In the genomic region with DNA sequence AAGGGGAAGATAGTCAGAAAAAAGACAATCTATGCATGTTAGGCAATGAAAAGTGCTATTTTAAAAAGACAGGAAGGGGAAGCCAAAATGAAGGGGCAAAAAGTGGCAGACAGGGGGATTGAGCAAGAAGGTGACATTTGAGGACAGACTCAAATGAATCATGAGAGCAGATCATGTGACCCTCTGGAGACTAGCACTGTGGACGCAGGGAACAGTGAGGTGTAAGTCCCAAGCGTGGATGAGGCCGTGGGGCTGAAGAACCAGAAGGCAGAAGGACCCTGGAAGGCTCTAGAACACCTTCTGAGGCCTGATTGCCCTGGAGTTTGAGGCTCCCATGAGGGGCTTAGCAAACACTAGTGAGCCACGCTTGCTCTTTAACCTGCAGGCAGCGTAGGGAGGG, we compare ENCODE assay signal across 25 mouse cellular contexts. TPM values are rescaled to one million over a fixed set of nuclear protein-coding genes. Genes with fewer than 3 reads are reported as not detected.
DNase-seq lines count a peak whose midpoint lies in the region; ATAC-seq and TF ChIP-seq lines count a peak whose summit lies in the region.
"Had no signal": no experiment of that assay in that cellular context is flagged by ENCODE, and none has a peak within 500 bp of the region (broad histone marks: within the 10 kb centered on the region; RNA-seq: fewer than 3 reads in every experiment).

No protein-coding gene starts in this region.

- 50% methylated on average over 5 of the region's 5 CpGs for WGBS in liver, embryonic 15.5 days (ENCODE audit: insufficient replicate concordance)
- WGBS in bone marrow, adult 2 months, result 43% methylated on average over 5 of the region's 5 CpGs

- ATAC-seq in liver, embryonic 15.5 days (ENCODE audit: insufficient read depth), result no peak
- ATAC-seq: forebrain, postnatal 0 days had no signal

- peaks cover 54% of the 10 kb centered on the region for H3K4me1 ChIP-seq in liver, embryonic 15.5 days (replicated peaks)
- H3K4me1 ChIP-seq in bone marrow, adult 2 months (ENCODE audit: control insufficient read depth, insufficient read depth, low read length), result peaks cover 9% of the 10 kb centered on the region
- peaks cover 76% of the 10 kb centered on the region for H3K4me1 ChIP-seq in megakaryocyte, embryonic 14.5 days

- TF ChIP-seq POLR2A in bone marrow, adult 2 months (IDR thresholded peaks at IDR 0.05; ENCODE audit: borderline replicate concordance, control insufficient read depth, low read depth, low read length), result no peak

- H3K9ac ChIP-seq in liver, embryonic 15.5 days, result no peak overlapping the region
- H3K9ac ChIP-seq: forebrain, postnatal 0 days; liver, embryonic 13.5 days; neural tube, embryonic 13.5 days had no signal

- H3K9me3 ChIP-seq in liver, embryonic 15.5 days (replicated peaks), result no peaks in the 10 kb centered on the region
- H3K9me3 ChIP-seq in megakaryocyte, embryonic 14.5 days, result no peaks in the 10 kb centered on the region
- H3K9me3 ChIP-seq: heart, embryonic 15.5 days; hindbrain, embryonic 10.5 days; liver, embryonic 13.5 days; midbrain, embryonic 12.5 days; neural tube, embryonic 13.5 days had no signal

- no peak overlapping the region for H3K4me2 ChIP-seq in liver, embryonic 15.5 days
- H3K4me2 ChIP-seq: midbrain, embryonic 12.5 days; neural tube, embryonic 13.5 days had no signal

- 0 out of 2 replicates have a peak overlapping the region, but pooled peaks have one; percentile 29 for H3K27ac ChIP-seq in liver, embryonic 15.5 days (replicated peaks)
- H3K27ac ChIP-seq in bone marrow, adult 2 months (ENCODE audit: control insufficient read depth, insufficient read depth, low read depth, low read length, poor library complexity), result peak overlapping the region; percentile 42
- H3K27ac ChIP-seq: hindbrain, embryonic 10.5 days; midbrain, embryonic 12.5 days; neural tube, embryonic 13.5 days had no signal

- H3K36me3 ChIP-seq in liver, embryonic 15.5 days (replicated peaks), result no peaks in the 10 kb centered on the region
- H3K36me3 ChIP-seq in megakaryocyte, embryonic 14.5 days (replicated peaks; ENCODE audit: low read length), result peaks cover 5% of the 10 kb centered on the region
- H3K36me3 ChIP-seq: heart, embryonic 15.5 days; hindbrain, embryonic 10.5 days; liver, embryonic 13.5 days; midbrain, embryonic 12.5 days; neural tube, embryonic 13.5 days had no signal

- no peak overlapping the region for H3K4me3 ChIP-seq in liver, embryonic 15.5 days (replicated peaks)
- no peak overlapping the region for H3K4me3 ChIP-seq in bone marrow, adult 2 months (replicated peaks; ENCODE audit: control insufficient read depth, low read depth, low read length)
- H3K4me3 ChIP-seq in megakaryocyte, embryonic 14.5 days (replicated peaks), result peak overlapping the region; percentile 19
- H3K4me3 ChIP-seq: hindbrain, embryonic 10.5 days; liver, embryonic 13.5 days; midbrain, embryonic 12.5 days; neural tube, embryonic 13.5 days had no signal

- DNase-seq in adrenal gland, adult 2 months, result peak; percentile 44
- no peak for DNase-seq in adrenal gland, postnatal 25 days
- DNase-seq in liver, result no peak
- no peak for DNase-seq in spleen, postnatal 14 days (ENCODE audit: low spot score in 2 of 2)
- DNase-seq in right cerebral cortex, adult 18-20 months, result no peak
- DNase-seq: cerebellum, adult 11 months; cerebellum, postnatal 10 days; embryo, embryonic 11 days; forebrain, postnatal 0 days; kidney, adult 18-20 months; liver, embryonic 13.5 days; lung, postnatal 10 days; thymus, postnatal 4 days had no signal

- no peak for TF ChIP-seq CTCF in bone marrow, adult 2 months (IDR thresholded peaks at IDR 0.05; ENCODE audit: control insufficient read depth, insufficient read depth, low read length)

- peaks cover 73% of the 10 kb centered on the region for H3K27me3 ChIP-seq in liver, embryonic 15.5 days
- peaks cover 15% of the 10 kb centered on the region for H3K27me3 ChIP-seq in megakaryocyte, embryonic 14.5 days (replicated peaks)
- H3K27me3 ChIP-seq: heart, embryonic 15.5 days had no signal

RNA-seq across cellular contexts. Expression of gene Dgkz, which starts 9.3 kb away (rescaled TPM):
- total RNA-seq in adrenal gland, adult 2 months (2021), result 10 to 100 TPM; 37.8 to 57.6 TPM
- polyA plus RNA-seq in adrenal gland, adult 2 months (2012; rRNA removed), result 108 and 122 TPM in 2 replicates
- 42.2 and 61.5 TPM in 2 replicates for total RNA-seq in adrenal gland, postnatal 25 days (2021)
- polyA plus RNA-seq in liver, embryonic 15.5 days (2015; fragmentation: Nextera tagmentation; extraction: Ambion mirVana), result 21.2 and 26.6 TPM in 2 replicates
- 82.4 and 229 TPM in 2 replicates for polyA plus RNA-seq in bone marrow, adult 2 months (2011; ENCODE audit: insufficient read depth, insufficient read length, low replicate concordance, missing spikeins)
- 303 and 682 TPM in 2 replicates for polyA plus RNA-seq in megakaryocyte, embryonic 14.5 days (2012; ENCODE audit: insufficient read depth, low replicate concordance)

RNA-seq across cellular contexts. Expression of gene Gm9821, which starts 20.9 kb away (rescaled TPM):
- not detected for total RNA-seq in adrenal gland, adult 2 months (2021)
- not detected in 2 replicates for polyA plus RNA-seq in adrenal gland, adult 2 months (2012; rRNA removed)
- total RNA-seq in adrenal gland, postnatal 25 days (2021), result not detected in 2 replicates
- polyA plus RNA-seq in liver, embryonic 15.5 days (2015; fragmentation: Nextera tagmentation; extraction: Ambion mirVana), result 0.89 and 1.1 TPM in 2 replicates
- not detected in 2 replicates for polyA plus RNA-seq in bone marrow, adult 2 months (2011; ENCODE audit: insufficient read depth, insufficient read length, low replicate concordance, missing spikeins)
- polyA plus RNA-seq in megakaryocyte, embryonic 14.5 days (2012; ENCODE audit: insufficient read depth, low replicate concordance), result not detected in 2 replicates
- total RNA-seq: forebrain, postnatal 0 days; layer of hippocampus, postnatal 25 days; left cerebral cortex, postnatal 14 days had no signal
- polyA plus RNA-seq: brain, embryonic 14.5 days; forebrain, postnatal 0 days; small intestine, adult 2 months had no signal

RNA-seq across cellular contexts. Expression of gene Mdk, which starts 34.3 kb away (rescaled TPM):
- 1 to 10 TPM; 6.0 to 8.0 TPM for total RNA-seq in adrenal gland, adult 2 months (2021)
- polyA plus RNA-seq in adrenal gland, adult 2 months (2012; rRNA removed), result 1.3 and 2.1 TPM in 2 replicates
- total RNA-seq in adrenal gland, postnatal 25 days (2021), result 3.5 and 5.8 TPM in 2 replicates
- 15.2 and 17.1 TPM in 2 replicates for polyA plus RNA-seq in liver, embryonic 15.5 days (2015; fragmentation: Nextera tagmentation; extraction: Ambion mirVana)
- 14.9 and 18.6 TPM in 2 replicates for polyA plus RNA-seq in bone marrow, adult 2 months (2011; ENCODE audit: insufficient read depth, insufficient read length, low replicate concordance, missing spikeins)
- polyA plus RNA-seq in megakaryocyte, embryonic 14.5 days (2012; ENCODE audit: insufficient read depth, low replicate concordance), result 45.5 and 59.2 TPM in 2 replicates

RNA-seq across cellular contexts. Expression of gene Chrm4, which starts 39.3 kb away (rescaled TPM):
- total RNA-seq in adrenal gland, adult 2 months (2021), result 1 to 10 TPM; 2.1 to 3.1 TPM
- polyA plus RNA-seq in adrenal gland, adult 2 months (2012; rRNA removed), result 0.28 and 0.49 TPM in 2 replicates
- 0.94 and 1.7 TPM in 2 replicates for total RNA-seq in adrenal gland, postnatal 25 days (2021)
- 0.13 TPM in 1 of 2 replicates, not detected in the other for polyA plus RNA-seq in liver, embryonic 15.5 days (2015; fragmentation: Nextera tagmentation; extraction: Ambion mirVana)
- polyA plus RNA-seq in bone marrow, adult 2 months (2011; ENCODE audit: insufficient read depth, insufficient read length, low replicate concordance, missing spikeins), result not detected in 2 replicates
- polyA plus RNA-seq in megakaryocyte, embryonic 14.5 days (2012; ENCODE audit: insufficient read depth, low replicate concordance), result 0.92 and 2.8 TPM in 2 replicates
- polyA plus RNA-seq: heart, embryonic 15.5 days; kidney, postnatal 0 days had no signal

RNA-seq across cellular contexts. Expression of gene Creb3l1, which starts 57.9 kb away (rescaled TPM):
- total RNA-seq in adrenal gland, adult 2 months (2021), result 10 to 100 TPM; 11.1 to 17.3 TPM
- 6.4 and 6.6 TPM in 2 replicates for polyA plus RNA-seq in adrenal gland, adult 2 months (2012; rRNA removed)
- 4.3 and 8.4 TPM in 2 replicates for total RNA-seq in adrenal gland, postnatal 25 days (2021)
- 1.1 and 1.3 TPM in 2 replicates for polyA plus RNA-seq in liver, embryonic 15.5 days (2015; fragmentation: Nextera tagmentation; extraction: Ambion mirVana)
- 1.6 and 1.7 TPM in 2 replicates for polyA plus RNA-seq in bone marrow, adult 2 months (2011; ENCODE audit: insufficient read depth, insufficient read length, low replicate concordance, missing spikeins)
- 22.3 and 27.7 TPM in 2 replicates for polyA plus RNA-seq in megakaryocyte, embryonic 14.5 days (2012; ENCODE audit: insufficient read depth, low replicate concordance)
